Mouse (Mus musculus): ENCODE data around the gene Ncor1. TPM values are rescaled to one million over a fixed set of nuclear protein-coding genes. Genes with fewer than 3 reads are reported as not detected.
A peak's percentile ranks its signal among the peaks of the same experiment; 100 is the strongest.

Ncor1 gene
- polyA plus RNA-seq, 1 experiment from 2014 or later: 168 TPM

DNA sequence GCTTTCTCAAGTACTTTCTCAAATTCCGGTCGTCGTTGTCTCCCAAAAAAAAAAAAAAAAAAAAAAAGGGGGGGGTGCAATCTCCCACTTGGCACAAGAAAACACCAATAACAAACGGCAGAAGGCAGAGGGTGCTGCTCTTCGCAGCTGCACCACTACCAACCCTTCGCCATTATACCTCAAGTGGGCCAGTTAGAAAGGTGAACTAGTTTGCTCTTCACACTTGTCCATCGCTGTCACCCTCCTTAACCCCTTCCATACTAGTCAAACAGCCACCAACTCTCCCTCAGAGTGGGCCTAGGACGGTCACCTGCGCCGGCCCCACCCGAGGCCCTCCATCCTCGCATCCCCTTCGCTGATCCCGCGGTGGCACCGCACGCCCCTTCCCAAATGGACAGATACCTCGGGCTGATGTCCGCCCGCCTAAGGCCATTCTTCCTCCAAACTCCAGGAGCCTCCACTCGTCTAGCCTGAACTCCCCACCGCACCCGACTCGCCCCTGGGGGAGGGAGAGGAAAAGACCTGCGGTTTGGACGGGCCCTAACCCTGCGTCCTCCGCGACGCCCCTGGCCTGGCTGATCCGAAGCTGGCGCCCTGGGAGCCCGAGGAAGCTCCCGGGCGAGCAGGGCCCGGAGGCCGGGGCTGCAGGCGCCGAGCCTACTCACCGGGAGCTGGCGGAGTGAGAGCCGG, 1.7 kb downstream of the Ncor1 start:
- Histone ChIP-seq H3K27ac (peak overlapping the region; percentile 99), H3K27me3 (no peaks in the 10 kb centered on the region)
- WGBS: under 1% methylated on average over 42 of the region's 42 CpGs

DNA sequence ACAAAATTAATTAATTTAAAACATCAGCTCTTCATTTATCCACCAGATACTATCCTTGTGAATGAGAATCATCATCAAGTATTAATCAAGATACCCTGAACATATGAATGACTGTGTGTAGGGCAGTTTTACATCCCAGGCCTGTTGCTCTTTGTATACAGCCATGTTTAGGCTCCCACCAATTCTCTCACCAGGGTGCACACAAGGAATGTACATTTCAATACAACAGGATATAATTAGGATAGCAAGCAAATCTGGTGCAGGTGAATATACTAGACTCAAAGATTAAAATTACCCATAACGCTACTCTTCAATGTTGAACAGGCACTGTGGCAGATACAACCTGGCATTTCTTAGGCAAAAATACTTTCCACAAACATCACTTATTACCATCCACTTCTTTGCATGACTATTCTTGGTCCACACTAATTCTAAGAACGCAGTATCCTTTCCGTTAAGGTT, 2.3 kb downstream of the Ncor1 start:
- no peaks in the 10 kb centered on the region for H3K9me3 ChIP-seq (replicated peaks)
- peak overlapping the region; percentile 94 for H3K4me3 ChIP-seq (replicated peaks)
- peak overlapping the region; percentile 78 for H3K4me2 ChIP-seq
- peaks cover 20% of the 10 kb centered on the region for H3K4me1 ChIP-seq
- WGBS: 8% methylated on average over 3 of the region's 3 CpGs
- peaks cover under 1% of the 10 kb centered on the region; the same call in 1 of the 2 replicates for H3K36me3 ChIP-seq
- peak overlapping the region; percentile 100 for H3K9ac ChIP-seq
- no peak for ATAC-seq (replicated peaks; ENCODE audit: low FRiP score)
- peak overlapping the region; percentile 99 for H3K27ac ChIP-seq
- H3K27me3 ChIP-seq: no peaks in the 10 kb centered on the region

More for the DNA sequence above, 1.7 kb downstream of the Ncor1 start:
- Histone ChIP-seq H3K4me1 (peaks cover 20% of the 10 kb centered on the region), H3K4me3 (replicated peaks) (peak overlapping the region; percentile 94), H3K9me3 (replicated peaks) (no peaks in the 10 kb centered on the region), H3K9ac (peak overlapping the region; percentile 100), H3K36me3 (no peaks in the 10 kb centered on the region), H3K4me2 (peak overlapping the region; percentile 78)
- peak; percentile 68 for ATAC-seq (replicated peaks; ENCODE audit: low FRiP score)

DNA sequence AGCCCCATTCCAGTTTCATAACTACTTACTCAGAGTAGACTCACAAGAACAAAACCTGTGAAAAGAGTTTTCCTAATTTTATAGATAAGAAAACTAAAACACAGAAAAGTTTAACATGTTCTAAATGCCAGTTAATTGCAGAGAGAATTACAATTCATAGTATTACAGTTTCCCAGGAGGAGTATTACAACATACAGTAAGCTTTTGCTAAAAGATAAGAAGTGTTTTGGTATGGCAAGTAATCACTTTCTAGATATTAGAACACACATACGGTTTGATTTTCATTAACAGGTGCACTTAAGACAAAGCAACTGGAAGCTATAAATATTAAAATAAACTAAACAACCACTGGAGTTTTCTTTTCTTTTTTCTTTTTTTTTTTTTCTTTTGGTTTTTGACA, 3.1 kb downstream of the Ncor1 start:
- Histone ChIP-seq H3K27ac (no peak overlapping the region), H3K4me3 (replicated peaks) (no peak overlapping the region), H3K9ac (no peak overlapping the region), H3K27me3 (no peaks in the 10 kb centered on the region), H3K4me2 (0 out of 2 replicates have a peak overlapping the region, but pooled peaks have one; percentile 78), H3K4me1 (peaks cover 20% of the 10 kb centered on the region), H3K36me3 (peaks cover 8% of the 10 kb centered on the region; the same call in 1 of the 2 replicates), H3K9me3 (replicated peaks) (no peaks in the 10 kb centered on the region)
- ATAC-seq (replicated peaks; ENCODE audit: low FRiP score): no peak
- 63% methylated on average over 1 of the region's 1 CpGs for WGBS

DNA sequence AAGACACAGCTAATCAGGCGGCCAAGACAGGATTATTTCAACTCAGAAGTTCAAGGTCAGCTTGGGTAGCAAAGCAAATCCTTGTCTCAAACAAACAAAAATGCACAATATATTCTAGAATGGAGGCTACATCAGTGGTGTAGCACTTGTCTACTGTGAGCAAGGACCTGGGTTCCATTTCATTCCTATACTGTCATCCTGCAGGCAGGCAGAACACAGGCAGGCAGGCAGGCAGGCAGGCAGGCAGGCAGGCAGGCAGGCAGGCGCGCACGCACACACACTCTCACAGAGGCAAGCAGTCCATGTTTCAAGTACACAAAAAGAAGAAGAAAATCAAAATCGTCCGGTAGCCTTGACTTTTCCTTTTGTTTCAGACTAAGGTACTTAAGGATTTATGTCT, 9.4 kb downstream of the Ncor1 start:
- Histone ChIP-seq H3K36me3 (peaks cover 23% of the 10 kb centered on the region), H3K9ac (no peak overlapping the region), H3K4me3 (replicated peaks) (no peak overlapping the region), H3K27me3 (no peaks in the 10 kb centered on the region), H3K4me2 (no peak overlapping the region), H3K9me3 (replicated peaks) (no peaks in the 10 kb centered on the region), H3K27ac (no peak overlapping the region), H3K4me1 (0 out of 2 replicates have a peak, but pooled peaks cover 2% of the 10 kb centered on the region)
- WGBS: 92% methylated on average over 6 of the region's 6 CpGs
- ATAC-seq (replicated peaks; ENCODE audit: low FRiP score): no peak

DNA sequence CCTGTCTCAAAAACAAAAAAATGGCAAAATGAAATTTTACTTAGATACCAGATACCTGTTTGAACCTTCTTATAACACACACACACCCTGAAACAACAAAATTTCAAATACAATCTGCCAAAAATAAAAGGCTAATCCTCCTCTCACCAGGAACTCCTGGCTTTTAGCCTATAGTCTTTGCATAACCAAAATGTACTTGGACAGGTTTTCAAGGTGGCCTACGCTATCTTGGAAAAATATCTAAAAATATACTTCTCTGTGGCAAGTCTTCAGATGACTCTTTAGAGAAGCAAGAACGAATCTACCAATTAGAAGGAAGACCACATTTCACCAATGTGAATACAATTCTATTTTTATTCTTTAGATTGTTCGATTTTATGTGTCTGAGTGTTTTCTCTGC, 12.5 kb downstream of the Ncor1 start:
- Histone ChIP-seq H3K27ac (no peak overlapping the region), H3K9ac (no peak overlapping the region), H3K9me3 (replicated peaks) (no peaks in the 10 kb centered on the region), H3K4me1 (0 out of 2 replicates have a peak, but pooled peaks cover 5% of the 10 kb centered on the region), H3K27me3 (no peaks in the 10 kb centered on the region), H3K4me3 (replicated peaks) (no peak overlapping the region), H3K4me2 (no peak overlapping the region), H3K36me3 (peaks cover 24% of the 10 kb centered on the region)
- 95% methylated on average over 3 of the region's 3 CpGs for WGBS
- no peak for ATAC-seq (replicated peaks; ENCODE audit: low FRiP score)

DNA sequence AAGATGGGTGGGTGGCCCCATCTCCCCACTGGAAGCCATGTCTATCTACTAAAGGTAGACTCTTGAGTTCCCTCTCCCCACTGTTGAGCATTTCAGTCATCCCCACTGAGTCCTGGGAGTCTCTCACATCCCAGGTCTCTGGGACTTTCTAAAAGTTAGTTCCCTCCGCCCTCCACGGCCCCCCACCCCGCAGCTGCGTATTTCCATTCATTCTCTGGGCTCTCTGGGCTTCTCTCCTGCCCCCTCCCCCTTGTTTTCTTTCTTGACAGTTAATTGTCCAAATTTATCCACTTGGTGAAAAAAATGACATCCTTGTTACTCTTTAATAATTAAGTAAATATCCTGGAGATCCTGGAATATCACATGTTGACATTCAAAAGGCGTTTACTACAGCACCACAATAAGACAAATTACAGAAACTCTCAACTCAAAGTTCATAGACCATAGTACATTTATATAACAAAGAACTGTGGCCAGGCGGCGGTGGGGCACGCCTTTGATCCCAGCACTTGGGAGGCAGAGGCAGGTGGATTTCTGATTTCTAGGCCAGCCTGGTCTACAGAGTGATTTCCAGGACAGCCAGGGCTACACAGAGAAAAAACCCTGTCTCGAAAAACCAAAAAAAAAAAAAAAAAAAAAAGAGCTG, 17.5 kb downstream of the Ncor1 start:
- no peak for ATAC-seq (replicated peaks; ENCODE audit: low FRiP score)
- no peak overlapping the region for H3K4me3 ChIP-seq (replicated peaks)
- H3K4me2 ChIP-seq: no peak overlapping the region
- no peak overlapping the region for H3K27ac ChIP-seq
- no peaks in the 10 kb centered on the region for H3K27me3 ChIP-seq
- peaks cover 43% of the 10 kb centered on the region for H3K36me3 ChIP-seq
- 0 out of 2 replicates have a peak, but pooled peaks cover 5% of the 10 kb centered on the region for H3K4me1 ChIP-seq
- H3K9me3 ChIP-seq (replicated peaks): no peaks in the 10 kb centered on the region
- no peak overlapping the region for H3K9ac ChIP-seq
- WGBS: 93% methylated on average over 9 of the region's 9 CpGs

DNA sequence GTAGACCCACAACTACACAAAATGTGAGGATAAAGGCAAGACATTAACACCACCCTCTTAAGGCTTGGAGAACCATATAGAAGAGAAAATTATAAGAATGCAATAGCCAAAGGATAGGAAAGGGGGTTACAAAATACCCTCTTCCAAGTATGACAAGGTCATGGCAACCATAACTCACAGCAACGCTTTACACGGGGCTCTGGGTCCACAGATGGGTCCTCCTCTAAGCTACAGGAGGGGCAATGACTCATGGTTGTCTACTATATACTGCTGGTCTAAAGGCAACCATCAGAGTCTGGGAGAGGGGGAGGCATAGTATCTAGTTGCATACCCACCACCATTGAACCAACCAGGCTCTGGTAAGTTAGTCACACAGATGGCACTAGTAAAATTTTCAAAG, 26.1 kb downstream of the Ncor1 start:
- no peaks in the 10 kb centered on the region for H3K27me3 ChIP-seq
- peaks cover 64% of the 10 kb centered on the region for H3K36me3 ChIP-seq
- WGBS: 77% methylated on average over 2 of the region's 2 CpGs
- no peak overlapping the region for H3K27ac ChIP-seq
- H3K9ac ChIP-seq: no peak overlapping the region
- H3K9me3 ChIP-seq (replicated peaks): no peaks in the 10 kb centered on the region
- no peak overlapping the region for H3K4me2 ChIP-seq
- H3K4me3 ChIP-seq (replicated peaks): no peak overlapping the region
- H3K4me1 ChIP-seq: no peaks in the 10 kb centered on the region
- ATAC-seq (replicated peaks; ENCODE audit: low FRiP score): no peak

DNA sequence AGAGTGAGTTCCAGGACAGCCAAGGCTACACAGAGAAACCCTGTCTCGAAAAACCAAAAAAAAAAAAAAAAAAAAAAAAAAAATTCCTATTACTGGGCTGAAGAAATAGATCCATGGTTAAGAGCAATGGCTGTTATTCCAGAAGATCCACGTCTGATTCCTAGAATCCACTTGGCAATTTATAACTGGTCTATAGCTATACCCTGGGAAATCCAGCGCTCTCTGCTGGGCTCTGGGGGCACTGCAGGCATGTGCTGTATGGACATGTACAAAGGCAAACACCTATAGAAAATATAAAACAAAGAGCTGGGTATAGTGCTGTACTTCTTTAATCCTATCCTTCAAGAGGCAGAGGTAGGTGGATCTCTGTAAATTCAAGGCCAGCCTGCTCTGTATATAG, 31.2 kb downstream of the Ncor1 start:
- WGBS: 88% methylated on average over 2 of the region's 3 CpGs
- Histone ChIP-seq H3K27ac (no peak overlapping the region), H3K4me3 (replicated peaks) (no peak overlapping the region), H3K4me2 (no peak overlapping the region), H3K36me3 (peaks cover 60% of the 10 kb centered on the region), H3K4me1 (no peaks in the 10 kb centered on the region), H3K9ac (no peak overlapping the region), H3K9me3 (replicated peaks) (no peaks in the 10 kb centered on the region), H3K27me3 (no peaks in the 10 kb centered on the region)
- no peak for ATAC-seq (replicated peaks; ENCODE audit: low FRiP score)

DNA sequence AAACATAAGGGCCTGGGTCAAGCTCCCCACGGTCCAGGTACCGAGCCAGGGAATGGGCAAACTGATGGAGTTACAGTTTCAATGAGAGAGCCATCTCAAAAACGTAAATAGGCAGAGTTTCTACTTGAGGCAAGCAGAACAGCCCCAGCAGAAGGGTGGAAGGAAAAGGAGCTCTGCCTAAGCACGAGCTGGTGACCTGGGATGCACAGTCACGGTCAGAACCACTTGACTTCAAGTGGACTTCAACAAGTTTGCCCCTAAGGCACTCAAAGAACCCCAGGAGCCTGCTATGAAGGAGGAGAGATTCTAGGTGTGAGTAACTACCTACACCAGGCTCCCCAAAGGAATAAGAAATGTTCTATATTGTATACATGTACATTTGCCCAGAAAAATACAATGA, 32.1 kb downstream of the Ncor1 start:
- Histone ChIP-seq H3K4me2 (no peak overlapping the region), H3K27me3 (no peaks in the 10 kb centered on the region), H3K36me3 (peaks cover 60% of the 10 kb centered on the region), H3K9ac (no peak overlapping the region), H3K4me1 (no peaks in the 10 kb centered on the region), H3K9me3 (replicated peaks) (no peaks in the 10 kb centered on the region), H3K4me3 (replicated peaks) (no peak overlapping the region), H3K27ac (no peak overlapping the region)
- WGBS: 78% methylated on average over 5 of the region's 5 CpGs
- ATAC-seq (replicated peaks; ENCODE audit: low FRiP score): no peak

DNA sequence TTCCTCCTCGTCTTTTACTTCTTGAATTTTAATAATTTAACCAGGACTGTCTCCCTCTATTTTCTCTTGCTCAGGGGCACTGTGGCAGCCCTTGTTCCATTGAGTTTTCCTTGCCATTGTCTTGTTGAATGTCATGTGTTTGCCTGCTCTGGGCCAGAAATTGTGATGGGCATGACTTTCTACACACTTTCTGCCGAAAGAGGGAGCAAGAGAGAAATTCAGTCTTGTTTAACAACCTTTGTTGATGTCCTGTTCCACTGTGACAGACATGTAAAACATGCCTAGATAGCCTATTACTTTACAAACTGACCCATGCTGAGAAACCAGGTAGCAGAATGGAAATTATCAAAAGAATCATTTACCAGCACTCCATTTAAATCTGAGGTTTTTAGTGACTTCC, 33.8 kb downstream of the Ncor1 start:
- no peak for ATAC-seq (replicated peaks; ENCODE audit: low FRiP score)
- H3K9ac ChIP-seq: no peak overlapping the region

DNA sequence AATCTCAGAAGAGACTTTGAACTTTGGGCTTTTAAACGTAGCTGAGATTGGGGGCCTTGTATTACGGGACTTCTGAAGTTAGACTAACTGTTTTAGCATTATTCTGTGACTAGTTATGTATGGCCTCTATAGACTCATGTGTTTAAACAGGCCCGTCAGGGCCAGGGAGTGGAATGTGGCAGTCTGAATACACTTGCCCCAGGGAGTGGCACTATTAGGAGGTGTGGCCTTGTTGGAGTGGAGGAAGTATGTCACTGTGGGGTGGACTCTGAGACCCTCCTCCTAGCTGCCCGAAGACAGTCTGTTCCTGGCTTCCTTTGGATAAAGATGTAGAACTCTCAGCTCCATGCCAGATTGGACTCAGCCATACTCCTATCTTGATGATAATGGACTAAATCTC, 43.3 kb downstream of the Ncor1 start:
- ATAC-seq (replicated peaks; ENCODE audit: low FRiP score): no peak
- Histone ChIP-seq H3K27ac (no peak overlapping the region), H3K9ac (no peak overlapping the region)

More for the DNA sequence above, 33.8 kb downstream of the Ncor1 start:
- no peak overlapping the region for H3K4me2 ChIP-seq
- H3K27me3 ChIP-seq: no peaks in the 10 kb centered on the region
- H3K9me3 ChIP-seq (replicated peaks): no peaks in the 10 kb centered on the region
- no peaks in the 10 kb centered on the region for H3K4me1 ChIP-seq
- H3K27ac ChIP-seq: no peak overlapping the region
- H3K4me3 ChIP-seq (replicated peaks): no peak overlapping the region
- 79% methylated on average over 2 of the region's 2 CpGs for WGBS
- H3K36me3 ChIP-seq: peaks cover 57% of the 10 kb centered on the region

DNA sequence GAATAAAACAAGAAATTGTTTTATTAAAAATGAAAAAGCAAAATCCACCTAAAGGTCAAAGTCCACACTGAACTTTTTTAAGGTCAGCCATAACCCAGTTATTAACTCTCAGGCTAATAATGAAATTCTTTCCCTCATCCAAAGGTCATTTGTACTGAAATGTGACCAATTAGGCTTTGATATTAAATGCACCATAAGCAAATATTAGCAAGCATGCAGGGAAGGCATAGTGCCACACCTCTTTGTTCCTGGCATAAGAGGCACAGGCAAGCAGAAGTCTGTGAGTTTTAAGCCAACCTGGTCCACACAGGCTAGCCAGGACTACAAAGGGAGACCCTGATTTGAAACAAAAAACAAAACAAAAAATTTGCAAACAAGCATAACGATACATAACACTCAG, 48.7 kb downstream of the Ncor1 start:
- Histone ChIP-seq H3K4me2 (no peak overlapping the region), H3K27me3 (no peaks in the 10 kb centered on the region), H3K36me3 (peaks cover 55% of the 10 kb centered on the region), H3K4me1 (no peaks in the 10 kb centered on the region), H3K27ac (no peak overlapping the region), H3K4me3 (replicated peaks) (no peak overlapping the region), H3K9me3 (replicated peaks) (no peaks in the 10 kb centered on the region), H3K9ac (no peak overlapping the region)
- ATAC-seq (replicated peaks; ENCODE audit: low FRiP score): no peak
- 98% methylated on average over 1 of the region's 1 CpGs for whole genome bisulfite sequencing

More for the DNA sequence above, 43.3 kb downstream of the Ncor1 start:
- no peaks in the 10 kb centered on the region for H3K27me3 ChIP-seq
- peaks cover 69% of the 10 kb centered on the region for H3K36me3 ChIP-seq
- no peak overlapping the region for H3K4me2 ChIP-seq
- no peak overlapping the region for H3K4me3 ChIP-seq (replicated peaks)
- 95% methylated on average over 4 of the region's 4 CpGs for WGBS
- no peaks in the 10 kb centered on the region for H3K4me1 ChIP-seq
- no peaks in the 10 kb centered on the region for H3K9me3 ChIP-seq (replicated peaks)
